10 mouse cellular contexts compared by ENCODE assay signal in the genomic region with DNA sequence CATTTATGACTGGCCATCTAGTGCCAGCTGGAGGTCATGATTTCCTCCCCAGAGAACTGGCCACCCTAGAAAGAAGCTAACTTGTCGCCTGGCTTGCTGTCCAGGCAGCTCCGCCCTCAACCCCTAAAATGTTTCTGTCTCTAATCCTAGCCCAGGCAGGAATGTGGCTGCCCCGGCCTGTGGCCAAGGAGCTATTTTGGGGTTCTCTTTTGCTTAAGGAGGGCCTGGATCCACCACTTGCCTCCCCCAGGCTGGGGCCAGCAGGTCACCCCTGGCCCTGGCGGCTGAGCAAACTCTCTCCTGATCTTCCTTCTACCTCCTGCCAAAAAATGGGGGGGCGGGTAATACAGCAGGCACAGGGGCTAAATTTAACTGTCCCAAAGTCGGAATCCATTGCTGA. TPM values are rescaled to one million over a fixed set of nuclear protein-coding genes. Genes with fewer than 3 reads are reported as not detected.
DNase-seq lines count a peak whose midpoint lies in the region; ATAC-seq and TF ChIP-seq lines count a peak whose summit lies in the region.
"Had no signal": no experiment of that assay in that cellular context is flagged by ENCODE, and none has a peak within 500 bp of the region (broad histone marks: within the 10 kb centered on the region; RNA-seq: fewer than 3 reads in every experiment).

No protein-coding gene starts in this region.

- H3K27me3 ChIP-seq in heart, embryonic 12.5 days (replicated peaks), result no peaks in the 10 kb centered on the region
- no peaks in the 10 kb centered on the region for H3K27me3 ChIP-seq in limb, embryonic 14.5 days (ENCODE audit: control insufficient read depth, insufficient read depth, low read length)

- H3K36me3 ChIP-seq in heart, embryonic 12.5 days, result peaks cover 70% of the 10 kb centered on the region
- peaks cover 69% of the 10 kb centered on the region for H3K36me3 ChIP-seq in limb, embryonic 14.5 days (ENCODE audit: control insufficient read depth, insufficient read depth, low read length)

- peaks cover 76% of the 10 kb centered on the region for H3K4me1 ChIP-seq in heart, embryonic 12.5 days (replicated peaks)
- peaks cover 26% of the 10 kb centered on the region for H3K4me1 ChIP-seq in limb, embryonic 14.5 days (ENCODE audit: control insufficient read depth, insufficient read depth, low read length)

- 40% methylated on average over 6 of the region's 6 CpGs for WGBS in heart, embryonic 12.5 days
- WGBS in limb, embryonic 14.5 days, result 55% methylated on average over 5 of the region's 6 CpGs

- H3K9me3 ChIP-seq in heart, embryonic 12.5 days (replicated peaks), result no peaks in the 10 kb centered on the region
- no peaks in the 10 kb centered on the region for H3K9me3 ChIP-seq in limb, embryonic 14.5 days (ENCODE audit: control insufficient read depth, low read length)

- peak overlapping the region; percentile 60 for H3K9ac ChIP-seq in heart, embryonic 12.5 days
- peak overlapping the region; percentile 12; the same call in 1 of the 2 replicates for H3K9ac ChIP-seq in limb, embryonic 14.5 days (ENCODE audit: low read depth, low read length, severe bottlenecking)

- H3K27ac ChIP-seq in heart, embryonic 12.5 days (ENCODE audit: poor library complexity, severe bottlenecking), result peak overlapping the region; percentile 76
- H3K27ac ChIP-seq in limb, embryonic 14.5 days (replicated peaks; ENCODE audit: low read depth, low read length), result 0 out of 2 replicates have a peak overlapping the region, but pooled peaks have one; percentile 5
- H3K27ac ChIP-seq: left cerebral cortex, adult 2 months had no signal

- ATAC-seq in heart, embryonic 12.5 days (ENCODE audit: insufficient number of reproducible peaks, low FRiP score), result no peak
- ATAC-seq in limb, embryonic 14.5 days (ENCODE audit: low FRiP score, low read depth), result no peak

- H3K4me3 ChIP-seq in heart, embryonic 12.5 days, result peak overlapping the region; percentile 30; the same call in 1 of the 2 replicates
- no peak overlapping the region for H3K4me3 ChIP-seq in limb, embryonic 14.5 days (replicated peaks; ENCODE audit: low read length)

- DNase-seq in 3T3-L1 (ENCODE audit: low read depth, low spot score), result peak; percentile 12
- DNase-seq in NIH3T3 (ENCODE audit: low read depth), result peak; percentile 60
- DNase-seq in limb, embryonic 14.5 days (ENCODE audit: low spot score), result no peak
- no peak for DNase-seq in layer of hippocampus, adult 18-20 months (ENCODE audit: low spot score in 2 of 2)
- no peak for DNase-seq in retina, embryonic 14.5 days (ENCODE audit: low spot score)
- DNase-seq in cerebellum, adult 11 months, result no peak

- H3K4me2 ChIP-seq in heart, embryonic 12.5 days, result peak overlapping the region; percentile 53
- H3K4me2 ChIP-seq in limb, embryonic 14.5 days (replicated peaks; ENCODE audit: low read depth, low read length, severe bottlenecking), result peak overlapping the region; percentile 27

- no peak for TF ChIP-seq POLR2A in limb, embryonic 14.5 days (IDR thresholded peaks at IDR 0.05; ENCODE audit: borderline replicate concordance, extremely low read depth, insufficient read depth, insufficient read length)

RNA-seq across cellular contexts. Expression of a gene that starts 0.6 kb away (rescaled TPM):
- 16.4 and 17.2 TPM in 2 replicates for polyA plus RNA-seq in heart, embryonic 12.5 days (2016; fragmentation: Nextera tagmentation; extraction: Ambion mirVana)
- polyA plus RNA-seq in limb, embryonic 14.5 days (2012; rRNA removed), result 143 and 177 TPM in 2 replicates
- 33.1 and 37.1 TPM in 2 replicates for polyA plus RNA-seq in limb, embryonic 14.5 days (2014; fragmentation: Nextera tagmentation; extraction: Ambion mirVana)
- 10 to 100 TPM; 30.2 to 43.1 TPM for total RNA-seq in layer of hippocampus, adult 18-20 months (2021)

RNA-seq across cellular contexts. Expression of a gene that starts 7.1 kb away (rescaled TPM):
- 15.4 and 15.5 TPM in 2 replicates for polyA plus RNA-seq in heart, embryonic 12.5 days (2016; fragmentation: Nextera tagmentation; extraction: Ambion mirVana)
- 126 and 167 TPM in 2 replicates for polyA plus RNA-seq in limb, embryonic 14.5 days (2012; rRNA removed)
- polyA plus RNA-seq in limb, embryonic 14.5 days (2014; fragmentation: Nextera tagmentation; extraction: Ambion mirVana), result 21.8 and 26.5 TPM in 2 replicates
- 100 to 1,000 TPM; 142 to 148 TPM for total RNA-seq in layer of hippocampus, adult 18-20 months (2021)

RNA-seq across cellular contexts. Expression of a gene that starts 11.3 kb away (rescaled TPM):
- 7.1 and 7.2 TPM in 2 replicates for polyA plus RNA-seq in heart, embryonic 12.5 days (2016; fragmentation: Nextera tagmentation; extraction: Ambion mirVana)
- polyA plus RNA-seq in limb, embryonic 14.5 days (2012; rRNA removed), result 103 and 157 TPM in 2 replicates
- 19.1 and 20.3 TPM in 2 replicates for polyA plus RNA-seq in limb, embryonic 14.5 days (2014; fragmentation: Nextera tagmentation; extraction: Ambion mirVana)
- 1 to 10 TPM; 2.0 to 2.6 TPM for total RNA-seq in layer of hippocampus, adult 18-20 months (2021)

RNA-seq across cellular contexts. Expression of a gene that starts 28.6 kb away (rescaled TPM):
- polyA plus RNA-seq in heart, embryonic 12.5 days (2016; fragmentation: Nextera tagmentation; extraction: Ambion mirVana), result not detected in 2 replicates
- polyA plus RNA-seq in limb, embryonic 14.5 days (2012; rRNA removed), result 0.04 and 0.12 TPM in 2 replicates
- polyA plus RNA-seq in limb, embryonic 14.5 days (2014; fragmentation: Nextera tagmentation; extraction: Ambion mirVana), result not detected in 2 replicates
- total RNA-seq in layer of hippocampus, adult 18-20 months (2021), result not detected
- polyA plus RNA-seq: embryonic facial prominence, embryonic 11.5 days; neural tube, embryonic 14.5 days had no signal

RNA-seq across cellular contexts. Expression of a gene that starts 35.1 kb away (rescaled TPM):
- polyA plus RNA-seq in heart, embryonic 12.5 days (2016; fragmentation: Nextera tagmentation; extraction: Ambion mirVana), result 2.2 TPM in 2 replicates
- 7.0 and 7.7 TPM in 2 replicates for polyA plus RNA-seq in limb, embryonic 14.5 days (2012; rRNA removed)
- polyA plus RNA-seq in limb, embryonic 14.5 days (2014; fragmentation: Nextera tagmentation; extraction: Ambion mirVana), result 2.5 and 4.0 TPM in 2 replicates
- under 1 TPM in 1 of 2 experiments, not detected in 1; 0.27 TPM for total RNA-seq in layer of hippocampus, adult 18-20 months (2021)

Comparison
In these comparisons a context has a peak if more than half of its experiments do, and no peak if none do; other contexts are left out.
1. DNase-seq: peak in 3T3-L1 (single experiment) and NIH3T3 (single experiment); none in limb, embryonic 14.5 days (single experiment), layer of hippocampus, adult 18-20 months (0 of 2), retina, embryonic 14.5 days (single experiment) and cerebellum, adult 11 months (single experiment).